Mouse (Mus musculus): ENCODE results near the gene Serpinb1a.
A peak's percentile ranks its signal among the peaks of the same experiment; 100 is the strongest.
"Not testable (repeated sequence)": the region's sequence is repeated elsewhere in the genome, so short reads cannot be mapped to it uniquely, and the experiment has no call there.

The Serpinb1a gene

GRCm38 (mm10) chr13:32850668-32851404, at the start of gene Serpinb1a:
Serpinb1a (minus strand) TSS chr13:32851185.
- no peak for DNase-seq

DNA sequence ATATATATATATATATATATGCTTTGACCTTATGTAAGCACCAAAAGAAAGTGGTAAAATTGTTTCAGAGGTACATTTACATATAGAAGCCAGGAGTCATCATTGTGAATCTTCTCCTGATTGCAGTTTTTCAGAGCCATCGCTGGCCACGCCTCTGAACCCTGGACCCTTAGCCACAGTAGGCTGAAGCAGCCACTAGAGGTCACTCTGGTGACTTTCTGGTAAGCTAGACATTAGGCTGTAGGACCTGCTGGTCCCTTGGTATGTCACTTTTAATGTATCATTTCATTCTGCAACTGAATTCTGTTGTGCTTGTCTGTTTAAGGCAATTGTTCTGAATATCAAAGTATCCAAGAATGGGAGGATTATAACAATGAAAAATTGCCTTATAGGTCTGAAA, 49.7 kb upstream of the Serpinb1a start:
- DNase-seq, result peak in 1 of 2 experiments; percentile 7

DNA sequence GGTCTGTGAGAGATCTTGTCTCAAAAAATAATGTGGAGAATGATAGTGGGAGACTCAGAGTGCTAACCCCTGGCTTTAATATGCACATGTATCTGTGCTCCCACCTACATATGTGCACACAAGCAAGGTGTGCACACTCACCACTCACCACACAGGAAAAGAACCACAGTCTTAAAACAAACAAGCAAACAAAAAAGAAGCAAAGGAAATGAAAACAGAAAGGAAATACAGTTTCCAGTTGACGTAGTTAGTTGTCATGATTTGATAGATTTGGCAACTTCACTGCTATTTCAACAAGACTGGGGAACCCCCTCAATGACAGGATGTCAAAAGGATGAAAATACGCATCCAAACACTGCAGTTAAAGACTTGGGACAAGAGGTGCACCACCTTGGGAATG, 48.1 kb upstream of the Serpinb1a start:
- not testable (repeated sequence) for DNase-seq

DNA sequence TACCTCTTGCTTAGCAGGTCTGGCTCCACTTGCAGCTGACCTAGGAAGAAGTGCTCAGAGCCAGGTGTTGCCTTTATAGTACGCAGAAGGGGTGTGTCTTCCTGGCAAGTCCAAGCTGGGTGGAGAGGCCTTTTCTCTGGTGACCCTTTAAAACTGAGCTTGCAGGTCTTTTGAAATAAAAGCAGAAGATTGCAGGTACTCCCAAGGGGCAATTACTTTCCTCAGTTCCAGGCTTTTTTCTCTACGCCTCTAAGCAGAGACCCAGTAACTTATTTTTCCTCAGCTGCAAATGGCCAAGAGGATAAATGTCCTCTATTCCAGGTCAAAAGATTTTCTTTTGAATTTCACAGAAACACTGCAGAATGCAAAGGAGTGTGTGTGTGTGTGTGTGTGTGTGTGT, 47.1 kb upstream of the Serpinb1a start, which contains the start of gene Serpinb1c:
TSS of gene Serpinb1c (minus strand) at position 101 of the 400 bp plus-strand sequence.
- no peak for DNase-seq

DNA sequence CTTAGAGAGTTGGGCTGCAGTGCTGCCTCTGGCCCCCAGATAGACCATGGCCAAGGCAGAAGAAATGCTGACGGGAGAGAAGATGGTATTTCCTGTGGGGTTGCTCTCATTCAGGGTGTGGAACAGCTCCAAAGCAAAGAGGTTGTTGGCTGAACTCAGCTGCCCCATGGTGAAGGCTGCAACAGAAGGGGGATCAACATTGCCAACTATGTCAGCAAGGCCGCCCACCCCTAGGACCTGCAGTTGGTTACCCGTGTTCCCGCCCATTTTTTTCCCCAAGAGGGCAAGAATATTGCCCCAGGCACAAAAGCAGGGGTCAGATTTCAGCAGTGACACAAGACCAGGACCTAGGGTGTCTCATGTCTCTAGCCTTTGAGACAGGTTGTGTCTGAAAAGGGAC, 45.9 kb upstream of the Serpinb1a start:
- no peak for DNase-seq

- no peak for DNase-seq
Observed at GRCm38 (mm10) chr13:32884755-32885154, 33.8 kb upstream of the Serpinb1a start.

DNA sequence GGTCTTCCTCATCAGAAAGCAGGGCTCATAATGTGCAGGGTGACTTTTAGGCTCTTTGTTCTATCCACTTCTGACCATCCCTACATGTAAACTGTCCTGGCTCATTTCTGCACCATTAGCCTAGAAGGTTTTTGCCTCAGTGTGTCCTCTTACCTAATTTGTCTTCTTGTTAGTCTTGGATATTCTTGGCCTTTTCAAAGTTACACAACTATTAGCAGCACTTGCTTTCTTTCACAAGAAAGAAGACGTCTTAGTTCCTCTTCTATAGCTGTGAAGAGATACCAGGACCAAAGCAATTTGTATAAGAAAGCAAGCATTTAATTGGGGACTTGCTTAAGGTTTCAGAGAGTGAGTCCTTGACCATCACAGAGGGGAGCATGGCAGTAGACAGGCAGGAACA, 22.9 kb upstream of the Serpinb1a start:
- DNase-seq, result no peak

- no peak for DNase-seq
Observed at GRCm38 (mm10) chr13:32868843-32869242, 17.9 kb upstream of the Serpinb1a start.

DNA sequence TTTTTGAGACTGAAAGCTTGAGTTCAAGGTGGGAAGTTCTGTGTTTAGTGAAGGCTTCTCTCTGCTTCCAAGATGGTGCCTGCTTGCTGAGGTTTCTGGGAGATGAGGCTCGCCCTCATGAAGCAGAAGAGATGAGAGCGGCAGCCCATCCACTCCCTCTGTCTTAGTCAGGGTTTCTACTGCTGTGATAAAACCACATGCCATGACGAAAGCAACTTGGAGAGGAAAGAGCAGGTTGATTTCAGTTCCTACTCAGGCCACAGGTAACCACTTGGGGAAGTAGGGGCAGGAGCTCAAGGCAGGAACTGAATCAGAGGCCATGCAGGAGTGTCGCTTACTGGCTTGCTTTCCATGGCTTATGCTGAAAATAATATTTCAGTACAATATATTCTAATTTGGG, 17.2 kb upstream of the Serpinb1a start:
- DNase-seq, result not testable (repeated sequence)

- no peak for DNase-seq
Observed at GRCm38 (mm10) chr13:32867030-32867429, 16.0 kb upstream of the Serpinb1a start.

GRCm38 (mm10) chr13:32866484-32866883, 15.5 kb upstream of the Serpinb1a start:
- peak; percentile 65 to 68 for DNase-seq

GRCm38 (mm10) chr13:32865591-32865990, 14.6 kb upstream of the Serpinb1a start:
- DNase-seq, result no peak

DNA sequence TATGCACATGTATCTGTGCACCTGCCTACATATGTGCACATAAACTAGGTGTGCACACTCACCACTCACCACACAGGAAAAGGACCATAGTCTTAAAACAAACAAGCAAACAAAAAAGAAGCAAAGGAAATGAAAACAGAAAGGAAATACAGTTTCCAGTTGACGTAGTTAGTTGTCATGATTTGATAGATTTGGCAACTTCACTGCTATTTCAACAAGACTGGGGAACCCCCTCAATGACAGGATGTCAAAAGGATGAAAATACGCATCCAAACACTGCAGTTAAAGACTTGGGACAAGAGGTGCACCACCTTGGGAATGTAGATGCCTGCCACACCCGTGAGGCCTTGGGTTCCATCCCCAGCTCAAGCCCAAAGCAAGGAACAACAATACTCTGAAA, 13.5 kb upstream of the Serpinb1a start:
- DNase-seq, result not testable (repeated sequence)

DNA sequence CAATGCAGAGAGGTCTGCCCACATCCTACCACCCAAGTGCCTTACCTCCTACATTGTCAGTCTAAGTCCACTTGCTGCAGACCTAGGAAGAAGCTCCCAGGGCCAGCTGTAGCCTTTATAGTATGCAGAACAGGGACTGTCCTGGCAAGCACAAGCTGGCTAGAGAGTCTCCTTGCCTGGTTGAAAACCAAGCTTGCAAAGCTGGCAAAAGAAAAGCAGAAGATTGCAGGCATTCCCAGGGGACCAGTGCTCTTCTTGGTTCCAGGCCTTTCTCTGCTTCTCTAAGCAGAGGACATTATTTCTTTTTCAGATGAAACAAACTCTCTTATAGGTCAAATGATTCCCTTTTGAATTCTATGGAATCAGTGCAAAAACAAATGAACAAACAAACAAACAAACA, 12.5 kb upstream of the Serpinb1a start:
- no peak for DNase-seq

- DNase-seq, result no peak
Observed at GRCm38 (mm10) chr13:32860821-32861220, 9.8 kb upstream of the Serpinb1a start.

DNA sequence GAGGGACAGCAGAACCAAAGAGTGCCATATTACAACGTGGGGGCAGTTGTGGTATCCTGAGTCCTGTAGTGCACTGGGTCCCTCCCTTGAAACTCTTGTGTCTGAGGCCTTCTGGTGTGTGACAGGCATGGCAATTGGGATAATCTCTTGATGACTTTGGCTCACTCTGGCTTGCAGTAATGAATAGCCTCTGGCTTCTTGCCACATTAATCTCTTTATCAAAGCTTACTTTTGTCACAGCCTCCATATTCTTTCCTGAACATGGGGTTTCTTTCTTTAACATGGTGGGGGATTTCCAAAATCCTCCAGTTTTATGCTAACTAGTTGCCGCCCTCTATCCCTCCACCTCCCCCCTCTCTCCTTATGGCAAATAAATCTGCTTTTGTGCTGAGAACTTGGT, 2.1 kb upstream of the Serpinb1a start:
- no peak for DNase-seq

GRCm38 (mm10) chr13:32852539-32852938, 1.6 kb upstream of the Serpinb1a start:
- no peak for DNase-seq

DNA sequence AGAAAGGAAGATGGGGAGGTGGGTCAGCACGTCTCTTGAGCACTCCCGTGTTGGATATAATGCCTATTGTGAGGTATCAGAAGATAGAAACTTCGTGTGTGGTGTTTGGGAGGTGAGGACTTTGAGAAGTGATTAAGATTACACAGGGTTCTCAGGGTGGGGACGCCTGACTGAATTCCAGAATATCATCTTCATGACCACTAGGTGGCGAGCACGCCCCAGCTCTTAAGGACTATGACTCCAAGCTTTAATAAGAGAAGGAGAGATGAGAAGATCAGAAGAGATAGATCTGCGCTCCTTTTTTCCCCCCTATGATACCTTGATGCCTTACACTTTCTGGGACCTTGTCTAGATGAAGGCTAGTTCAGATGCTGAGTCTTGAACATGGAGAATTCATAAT, 982 bp upstream of the Serpinb1a start:
- DNase-seq, result peak; percentile 19 to 32

- DNase-seq, result no peak
Observed at GRCm38 (mm10) chr13:32850156-32850555, 829 bp downstream of the Serpinb1a start.

GRCm38 (mm10) chr13:32849531-32850123, 1.4 kb downstream of the Serpinb1a start:
- no peak for DNase-seq

DNA sequence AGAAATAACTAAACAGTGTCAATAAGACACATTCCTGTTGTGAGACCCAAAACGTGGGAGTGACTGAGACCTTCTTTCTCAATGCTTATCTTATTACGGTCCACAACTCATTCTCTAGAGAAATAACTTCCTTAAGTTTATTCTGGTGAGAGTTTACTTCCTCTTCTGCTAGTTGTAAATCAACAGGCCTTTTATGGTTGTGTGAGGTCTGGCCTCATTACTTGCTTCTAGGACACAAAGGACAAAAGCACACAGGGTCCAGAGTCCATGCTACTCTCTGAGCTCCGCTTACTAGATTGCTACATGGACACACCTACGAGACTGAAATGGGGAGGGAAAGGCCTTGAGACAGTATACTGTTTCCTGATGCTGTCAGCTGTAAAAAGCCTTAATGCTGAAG, 1.9 kb downstream of the Serpinb1a start:
- no peak for DNase-seq

GRCm38 (mm10) chr13:32846221-32846620, 4.8 kb downstream of the Serpinb1a start:
- no peak for DNase-seq

- DNase-seq, result no peak
Observed at GRCm38 (mm10) chr13:32841349-32841748, 9.6 kb downstream of the Serpinb1a start.

- DNase-seq, result no peak
Observed at GRCm38 (mm10) chr13:32839314-32839713, 11.7 kb downstream of the Serpinb1a start.

- DNase-seq, result no peak
Observed at GRCm38 (mm10) chr13:32834513-32834912, 16.5 kb downstream of the Serpinb1a start.
